Mouse (Mus musculus) bone marrow macrophage, adult 2 months (primary cell): ENCODE data around the gene Nrxn1.

Experiments
- CTCF ChIP-seq: IDR thresholded peaks from 2 replicates; pipeline ENCODE4 v1.5.1; 2012; ENCODE audit warnings: low read depth, mild to moderate bottlenecking, low read length, moderate library complexity
- POLR2A ChIP-seq: IDR thresholded peaks from 2 replicates; pipeline ENCODE4 v1.6.1; 2012; ENCODE audit warnings: mild to moderate bottlenecking, low read depth, low read length, borderline replicate concordance

DNA sequence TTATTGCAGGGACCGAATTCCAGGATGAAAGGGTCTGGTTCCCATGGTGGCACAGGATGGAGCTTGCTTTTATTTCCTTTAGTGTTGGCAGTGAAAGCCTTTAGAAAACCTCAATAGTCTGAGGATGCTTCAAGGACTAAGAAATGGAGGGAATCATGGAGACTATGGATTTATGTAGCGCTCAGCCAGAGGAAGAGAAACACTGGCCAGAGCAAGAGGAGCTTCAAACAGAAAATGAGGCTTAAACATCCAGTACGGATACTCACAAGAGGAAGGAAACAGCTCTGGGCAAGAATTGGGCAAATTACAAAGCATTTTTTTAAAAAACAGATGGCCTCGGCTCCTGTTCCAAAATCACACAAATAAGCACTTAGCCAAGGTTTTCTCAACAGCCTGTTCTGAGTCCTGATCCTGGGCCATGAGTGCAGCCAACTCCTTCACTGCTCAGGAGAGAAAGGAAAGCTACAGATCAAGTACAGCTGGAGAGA, 93.2 kb downstream of the Nrxn1 start:
- TF ChIP-seq CTCF (no peak), POLR2A (no peak)
